Mouse (Mus musculus) MEL (cell line): ENCODE data around the gene Nkain2.

Experiments used
- CTCF ChIP-seq, 3 experiments: IDR thresholded peaks in 2 of 3; conservative IDR thresholded peaks in 1 of 3; 2 replicates each; pipeline ENCODE4 v1.5.1; 2011 to 2012; ENCODE audit warnings: low read length in 3 of 3, low read depth in 2 of 3, mild to moderate bottlenecking in 2 of 3, improper control_type of control experiment in 1 of 3, inconsistent platforms in 1 of 3, mixed read lengths in 1 of 3, moderate library complexity in 1 of 3; ENCODE audit not compliant: control insufficient read depth in 1 of 3, insufficient read depth in 1 of 3, poor library complexity in 1 of 3, severe bottlenecking in 1 of 3
- E2F4 ChIP-seq: IDR thresholded peaks from 2 replicates; pipeline ENCODE4 v1.6.1; 2011; ENCODE audit warnings: low read depth, low read length, improper control_type of control experiment, borderline replicate concordance
- ELF1 ChIP-seq: IDR thresholded peaks from 2 replicates; pipeline ENCODE4 v1.6.1; 2014; ENCODE audit warnings: low read depth, mild to moderate bottlenecking, inconsistent platforms, low read length, improper control_type of control experiment, moderate library complexity
- EP300 ChIP-seq, 2 experiments: IDR thresholded peaks; 2 replicates each; pipeline ENCODE4 v1.6.1; 2011; ENCODE audit warnings: improper control_type of control experiment in 2 of 2, low read length in 2 of 2, low read depth in 1 of 2, mild to moderate bottlenecking in 1 of 2
- GATA1 ChIP-seq: IDR thresholded peaks from 2 replicates; pipeline ENCODE4 v1.6.1; 2011; ENCODE audit warnings: low read depth, low read length, improper control_type of control experiment
- JUND ChIP-seq: IDR thresholded peaks from 2 replicates; pipeline ENCODE4 v1.6.1; 2011; ENCODE audit warnings: low read depth, mild to moderate bottlenecking, improper control_type of control experiment, low read length
- POLR2A ChIP-seq, 2 experiments: IDR thresholded peaks; 2 replicates each; pipeline ENCODE4 v1.6.1; 2011 to 2012; ENCODE audit warnings: low read length in 2 of 2, mild to moderate bottlenecking in 2 of 2, control low read depth in 1 of 2, improper control_type of control experiment in 1 of 2, low read depth in 1 of 2, moderate library complexity in 1 of 2; ENCODE audit not compliant: control insufficient read depth in 1 of 2, insufficient read depth in 1 of 2, poor library complexity in 1 of 2
- TAL1 ChIP-seq: IDR thresholded peaks from 2 replicates; pipeline ENCODE4 v1.6.1; 2012; ENCODE audit warnings: mild to moderate bottlenecking, inconsistent platforms, low read length, moderate library complexity, mixed read lengths
- USF1 ChIP-seq: IDR thresholded peaks from 2 replicates; pipeline ENCODE4 v1.6.1; 2014; ENCODE audit warnings: low read depth, mild to moderate bottlenecking, inconsistent platforms, low read length, improper control_type of control experiment, moderate library complexity

DNA sequence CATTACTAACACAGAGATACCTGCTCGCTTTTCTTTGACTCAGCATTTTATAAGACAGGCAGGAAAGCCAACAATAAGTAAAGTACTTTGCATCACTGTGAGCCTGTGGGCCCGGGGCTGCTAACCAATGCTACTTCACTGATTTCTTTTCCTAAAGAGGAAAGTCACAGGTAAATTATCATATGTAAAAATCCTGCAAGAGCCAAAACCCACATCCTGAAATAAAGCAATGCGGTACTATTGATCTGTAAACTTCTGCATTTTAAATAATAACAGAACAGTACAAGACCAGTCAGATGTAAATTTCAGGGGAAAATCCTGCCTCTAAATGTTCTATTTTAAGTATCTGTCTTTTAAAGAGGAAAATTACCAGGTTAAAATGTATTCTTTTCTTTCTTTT is 250.0 kb downstream of the Nkain2 start:
- TF ChIP-seq JUND (no peak), E2F4 (no peak), USF1 (no peak), POLR2A (IDR thresholded peaks at IDR 0.05; ENCODE audit: control insufficient read depth in 1 of 2, insufficient read depth in 1 of 2, low read depth in 1 of 2, low read length in 2 of 2, poor library complexity in 1 of 2) (no peak), ELF1 (no peak), EP300 (IDR thresholded peaks at IDR 0.05; ENCODE audit: low read depth in 1 of 2, low read length in 2 of 2) (no peak), TAL1 (no peak), CTCF (IDR thresholded peaks at IDR 0.05 in 2 of 3, conservative IDR thresholded peaks at IDR 0.05 in 1 of 3; ENCODE audit: control insufficient read depth in 1 of 3, insufficient read depth in 1 of 3, low read depth in 2 of 3, low read length in 3 of 3, poor library complexity in 1 of 3, severe bottlenecking in 1 of 3) (no peak), GATA1 (no peak)
